Mouse (Mus musculus): Measurements from ENCODE around the gene Reep3. TPM values are rescaled to one million over a fixed set of nuclear protein-coding genes. Genes with fewer than 3 reads are reported as not detected.

The Reep3 gene
- total and polyA plus RNA-seq, 3 experiments = 0.01 TPM; not detected in 2

GRCm38 (mm10) chr10:67100831-67101251, 4.1 kb upstream of the Reep3 start:
- H3K9me3 ChIP-seq (replicated peaks; ENCODE audit: insufficient read depth, low read length) = no peaks in the 10 kb centered on the region
- no peak overlapping the region for H3K9ac ChIP-seq (ENCODE audit: control insufficient read depth, low read depth, low read length, poor library complexity, severe bottlenecking)
- no peak overlapping the region for H3K27ac ChIP-seq (ENCODE audit: control insufficient read depth, low read depth, low read length)
- TF ChIP-seq ETS1 (IDR thresholded peaks at IDR 0.05; ENCODE audit: low read depth, low read length) = no peak
- H3K27me3 ChIP-seq (ENCODE audit: control insufficient read depth in 1 of 2, insufficient read depth in 2 of 2, low read length in 2 of 2) = no peaks in the 10 kb centered on the region
- no peaks in the 10 kb centered on the region for H3K4me1 ChIP-seq (ENCODE audit: control insufficient read depth in 1 of 2, insufficient read depth in 2 of 2, low read length in 2 of 2)
- no peaks in the 10 kb centered on the region for H3K36me3 ChIP-seq (ENCODE audit: control insufficient read depth in 1 of 2, insufficient read depth in 2 of 2, low read length in 2 of 2)
- H3K79me2 ChIP-seq (ENCODE audit: control insufficient read depth, insufficient read depth, low read length, poor library complexity) = no peaks in the 10 kb centered on the region
- no peak for DNase-seq (ENCODE audit: low read depth, low spot score)
- H3K4me3 ChIP-seq (ENCODE audit: control insufficient read depth in 1 of 2, insufficient read depth in 1 of 2, low read depth in 2 of 2, low read length in 2 of 2) = no peak overlapping the region

- Histone ChIP-seq H3K27me3 (ENCODE audit: control insufficient read depth in 1 of 2, insufficient read depth in 2 of 2, low read length in 2 of 2) (no peaks in the 10 kb centered on the region), H3K36me3 (ENCODE audit: control insufficient read depth in 1 of 2, insufficient read depth in 2 of 2, low read length in 2 of 2) (no peaks in the 10 kb centered on the region), H3K27ac (ENCODE audit: control insufficient read depth, low read depth, low read length) (no peak overlapping the region), H3K9ac (ENCODE audit: control insufficient read depth, low read depth, low read length, poor library complexity, severe bottlenecking) (no peak overlapping the region), H3K4me3 (ENCODE audit: control insufficient read depth in 1 of 2, insufficient read depth in 1 of 2, low read depth in 2 of 2, low read length in 2 of 2) (no peak overlapping the region), H3K9me3 (replicated peaks; ENCODE audit: insufficient read depth, low read length) (no peaks in the 10 kb centered on the region), H3K4me1 (ENCODE audit: control insufficient read depth in 1 of 2, insufficient read depth in 2 of 2, low read length in 2 of 2) (no peaks in the 10 kb centered on the region), H3K79me2 (ENCODE audit: control insufficient read depth, insufficient read depth, low read length, poor library complexity) (no peaks in the 10 kb centered on the region)
- no peak for DNase-seq (ENCODE audit: low read depth, low spot score)
- TF ChIP-seq GATA1 (IDR thresholded peaks at IDR 0.05; ENCODE audit: low read depth, low read length) = no peak
- no peak for TF ChIP-seq SMC3 (IDR thresholded peaks at IDR 0.05; ENCODE audit: low read depth, low read length)
- no peak for TF ChIP-seq CTCF (IDR thresholded peaks at IDR 0.05 in 2 of 3, conservative IDR thresholded peaks at IDR 0.05 in 1 of 3; ENCODE audit: control insufficient read depth in 1 of 3, insufficient read depth in 1 of 3, low read depth in 2 of 3, low read length in 3 of 3, poor library complexity in 1 of 3, severe bottlenecking in 1 of 3)
- no peak for TF ChIP-seq BHLHE40 (IDR thresholded peaks at IDR 0.05; ENCODE audit: borderline replicate concordance, low read depth, low read length)
- TF ChIP-seq MYB (IDR thresholded peaks at IDR 0.05; ENCODE audit: low read depth, low read length) = no peak
- no peak for TF ChIP-seq JUND (IDR thresholded peaks at IDR 0.05; ENCODE audit: low read depth, low read length)
- TF ChIP-seq SIN3A (IDR thresholded peaks at IDR 0.05; ENCODE audit: low read length) = no peak
- TF ChIP-seq EP300 (IDR thresholded peaks at IDR 0.05; ENCODE audit: low read depth in 1 of 2, low read length in 2 of 2) = no peak
Observed at GRCm38 (mm10) chr10:67100011-67100661, 3.4 kb upstream of the Reep3 start.

GRCm38 (mm10) chr10:67099183-67099929, 2.6 kb upstream of the Reep3 start:
- Histone ChIP-seq H3K27me3 (ENCODE audit: control insufficient read depth in 1 of 2, insufficient read depth in 2 of 2, low read length in 2 of 2) (no peaks in the 10 kb centered on the region), H3K4me3 (ENCODE audit: control insufficient read depth in 1 of 2, insufficient read depth in 1 of 2, low read depth in 2 of 2, low read length in 2 of 2) (no peak overlapping the region), H3K9ac (ENCODE audit: control insufficient read depth, low read depth, low read length, poor library complexity, severe bottlenecking) (no peak overlapping the region), H3K27ac (ENCODE audit: control insufficient read depth, low read depth, low read length) (no peak overlapping the region), H3K36me3 (ENCODE audit: control insufficient read depth in 1 of 2, insufficient read depth in 2 of 2, low read length in 2 of 2) (no peaks in the 10 kb centered on the region), H3K9me3 (replicated peaks; ENCODE audit: insufficient read depth, low read length) (no peaks in the 10 kb centered on the region), H3K79me2 (ENCODE audit: control insufficient read depth, insufficient read depth, low read length, poor library complexity) (no peaks in the 10 kb centered on the region), H3K4me1 (ENCODE audit: control insufficient read depth in 1 of 2, insufficient read depth in 2 of 2, low read length in 2 of 2) (no peaks in the 10 kb centered on the region)
- TF ChIP-seq TBP (IDR thresholded peaks at IDR 0.05; ENCODE audit: low read depth, low read length) (no peak), GATA1 (IDR thresholded peaks at IDR 0.05; ENCODE audit: low read depth, low read length) (no peak)
- no peak for DNase-seq (ENCODE audit: low read depth, low spot score)
